Mouse (Mus musculus): ENCODE results near the gene Lamb2.

Lamb2 gene

DNA sequence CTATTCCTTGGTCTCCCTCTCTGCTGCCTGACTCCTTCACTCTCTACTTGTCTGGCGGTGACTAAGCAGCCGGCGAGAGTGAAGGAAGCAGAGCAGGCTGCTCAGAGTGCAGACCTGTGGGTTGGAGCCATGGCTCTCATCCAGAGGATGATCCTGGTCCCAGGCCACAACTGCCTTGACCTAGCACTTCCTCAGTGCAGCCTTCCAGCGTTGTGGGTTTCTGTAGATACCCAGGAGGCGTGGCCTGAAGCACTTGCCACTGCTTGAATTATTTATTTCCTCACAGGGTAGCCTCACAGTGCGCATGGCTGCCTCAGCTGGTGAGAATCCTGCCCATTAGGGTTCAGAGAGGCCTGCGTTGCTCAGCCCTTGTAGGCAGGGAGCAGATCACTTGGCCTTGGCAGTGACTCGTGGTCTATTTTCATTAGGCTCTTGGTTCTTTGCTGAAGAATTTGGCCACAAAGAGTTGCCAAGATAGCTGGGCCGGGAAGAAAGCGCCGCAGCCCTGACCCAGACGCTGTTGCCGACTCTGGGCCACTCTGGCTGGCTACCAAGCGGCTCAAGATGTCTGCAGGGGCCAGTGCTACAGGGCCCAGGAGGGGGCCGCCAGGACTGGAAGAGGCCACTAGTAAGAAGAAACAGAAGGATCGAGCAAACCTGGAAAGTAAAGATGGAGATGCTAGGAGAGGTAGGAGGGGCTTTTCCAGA is 12.7 kb downstream of the Lamb2 start:
- DNase-seq (ENCODE audit: low read depth), result peak; percentile 60

DNA sequence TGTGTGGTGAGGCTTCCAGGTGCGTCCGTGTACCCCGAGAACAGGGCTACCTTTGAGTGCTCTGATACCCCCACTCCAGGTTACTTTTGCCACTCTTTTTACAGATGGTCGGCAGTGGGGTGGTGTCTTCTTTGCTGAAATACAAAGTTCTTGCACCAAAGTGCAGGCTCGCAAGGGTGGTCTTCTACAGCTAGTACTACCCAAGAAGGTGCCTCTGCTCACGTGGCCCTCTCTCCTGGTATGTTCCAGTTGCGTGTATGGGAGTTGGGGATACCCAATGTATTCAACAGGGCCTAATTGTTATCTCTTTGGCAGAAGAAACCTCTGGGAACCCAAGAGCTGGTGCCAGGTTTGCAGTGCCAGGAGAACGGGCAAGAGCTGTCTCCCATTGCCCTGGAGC is 13.7 kb downstream of the Lamb2 start:
- DNase-seq (ENCODE audit: low read depth), result no peak

GRCm38 (mm10) chr9:108494146-108494825 is 14.8 kb downstream of the Lamb2 start:
- no peak for DNase-seq (ENCODE audit: low read depth)

DNA sequence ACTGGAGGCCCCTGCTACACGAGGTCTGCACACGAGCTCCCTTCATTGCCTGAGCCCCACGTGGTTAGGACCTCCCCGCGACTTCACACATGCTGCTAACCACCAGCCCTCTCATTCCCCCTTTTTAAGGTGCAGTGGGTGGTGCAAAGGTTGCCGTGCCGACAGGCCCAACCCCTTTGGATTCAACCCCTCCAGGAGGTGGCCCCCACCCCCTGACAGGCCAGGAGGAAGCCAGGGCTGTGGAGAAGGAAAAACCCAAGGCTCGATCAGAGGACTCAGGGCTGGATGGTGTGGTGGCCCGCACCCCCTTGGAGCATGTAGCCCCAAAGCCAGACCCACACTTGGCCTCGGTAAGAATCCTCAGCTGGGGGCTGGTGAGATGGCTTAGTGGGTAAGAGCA is 15.4 kb downstream of the Lamb2 start:
- DNase-seq (ENCODE audit: low read depth), result no peak

DNA sequence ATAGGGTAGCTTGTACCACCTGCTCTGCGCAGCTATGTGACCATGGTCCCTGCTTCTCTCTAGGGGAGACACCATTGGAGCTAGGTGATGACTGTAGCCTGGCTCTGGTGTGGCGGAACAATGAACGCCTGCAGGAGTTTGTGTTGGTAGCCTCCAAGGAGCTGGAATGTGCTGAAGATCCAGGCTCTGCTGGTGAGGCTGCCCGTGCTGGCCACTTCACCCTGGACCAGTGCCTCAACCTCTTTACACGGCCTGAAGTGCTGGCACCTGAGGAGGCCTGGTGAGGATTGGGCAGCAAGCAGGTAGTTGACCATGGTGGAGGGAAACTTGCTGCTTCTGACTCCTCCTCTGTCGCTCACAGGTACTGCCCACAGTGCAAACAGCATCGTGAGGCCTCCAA is 19.7 kb downstream of the Lamb2 start:
- no peak for DNase-seq (ENCODE audit: low read depth)

- no peak for DNase-seq (ENCODE audit: low read depth)
These were observed 20.4 kb downstream of the Lamb2 start for GRCm38 (mm10) chr9:108499943-108500342.

- no peak for DNase-seq (ENCODE audit: low read depth)
These were observed 27.4 kb downstream of the Lamb2 start for GRCm38 (mm10) chr9:108506901-108507300.

DNA sequence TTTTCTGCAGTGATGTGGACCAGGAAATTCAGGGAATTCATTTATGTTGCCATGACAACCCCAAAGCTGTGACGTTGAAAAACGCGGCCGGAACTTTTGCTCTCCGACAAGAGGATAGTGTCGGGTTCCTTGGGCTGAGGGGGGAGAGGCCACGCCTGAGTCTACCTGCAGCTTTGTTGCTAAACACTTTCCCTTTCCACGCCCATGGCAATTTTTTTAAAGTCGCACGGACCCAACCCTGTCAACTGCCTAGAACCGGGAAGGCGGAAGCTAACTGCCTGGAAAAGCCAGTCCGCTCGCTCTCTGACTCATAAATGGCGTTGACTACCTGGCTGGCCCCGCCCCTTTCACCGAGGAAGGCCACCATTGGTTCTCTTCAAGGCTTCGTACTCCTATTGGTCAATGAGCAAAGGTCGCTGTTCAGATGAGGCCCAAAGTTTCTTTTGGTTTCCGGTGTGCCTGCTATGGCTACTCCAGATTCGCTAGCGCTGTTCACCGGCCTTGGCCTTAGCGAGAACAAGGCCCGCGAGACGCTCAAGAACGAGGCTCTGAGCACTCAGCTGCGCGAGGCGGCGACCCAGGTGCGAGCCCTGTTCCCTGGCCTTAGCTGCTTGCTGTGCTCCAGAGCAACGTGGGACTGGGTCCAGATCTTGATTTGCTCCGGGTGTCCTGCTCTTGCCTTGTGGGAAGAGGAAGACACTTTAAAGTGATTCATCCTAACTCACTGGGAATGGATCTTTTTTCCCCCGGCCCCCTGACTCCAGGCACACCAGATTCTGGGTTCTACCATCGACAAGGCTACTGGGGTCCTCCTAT is 28.3 kb downstream of the Lamb2 start, which contains the start of gene Qars:
Gene Qars (plus strand): TSS at position 88 of the 816 bp plus-strand sequence.
- peak; percentile 96 for DNase-seq (ENCODE audit: low read depth)

- no peak for DNase-seq (ENCODE audit: low read depth)
These were observed 29.2 kb downstream of the Lamb2 start for GRCm38 (mm10) chr9:108508776-108509175.

GRCm38 (mm10) chr9:108516380-108517251 is 37.1 kb downstream of the Lamb2 start, which contains the start of gene Qrich1:
TSS of gene Qrich1 (plus strand) at chr9:108516806.
- peak; percentile 98 for DNase-seq (ENCODE audit: low read depth)

GRCm38 (mm10) chr9:108517253-108517930 is 37.9 kb downstream of the Lamb2 start:
- peak; percentile 88 for DNase-seq (ENCODE audit: low read depth)

DNA sequence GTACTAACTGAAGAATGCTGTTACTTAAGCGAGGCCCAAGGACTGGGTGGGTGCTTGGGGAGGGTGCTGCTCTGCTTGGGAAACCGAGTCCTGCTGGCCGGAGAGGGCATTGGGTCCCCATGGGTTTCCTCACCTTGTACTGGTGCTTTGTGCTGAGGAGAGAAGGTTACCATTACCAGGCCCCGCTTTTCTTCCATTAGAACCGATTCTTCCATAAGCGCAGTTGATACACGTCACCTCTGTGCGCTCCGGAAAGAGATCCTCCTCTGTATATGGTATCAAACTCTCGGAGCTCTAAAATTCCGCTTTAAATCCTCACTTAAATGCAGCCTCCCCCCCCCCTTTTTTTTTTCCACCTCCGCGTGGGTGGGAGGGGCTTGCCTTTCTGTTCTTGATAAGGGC is 38.4 kb downstream of the Lamb2 start:
- DNase-seq (ENCODE audit: low read depth), result peak; percentile 71

GRCm38 (mm10) chr9:108521604-108522003 is 42.1 kb downstream of the Lamb2 start:
- peak; percentile 43 for DNase-seq (ENCODE audit: low read depth)

DNA sequence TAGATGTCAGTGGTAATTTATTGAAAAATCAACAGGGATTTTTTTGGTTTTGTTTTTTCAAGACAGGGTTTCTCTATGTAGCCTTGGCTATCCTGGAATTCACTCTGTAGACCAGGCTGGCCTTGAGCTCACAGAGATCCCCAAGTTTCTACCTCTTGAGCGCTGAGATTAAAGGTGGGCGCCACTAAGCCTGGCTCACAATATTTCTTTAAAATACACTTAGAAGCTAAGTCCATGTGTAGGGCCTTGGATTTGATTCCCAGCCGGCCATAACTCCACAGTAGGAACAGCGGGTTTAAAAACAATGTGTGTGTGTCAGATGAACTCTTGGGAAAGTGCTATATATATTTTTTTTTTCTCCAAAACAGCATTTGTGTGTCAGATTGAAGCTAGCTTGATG is 43.8 kb downstream of the Lamb2 start:
- DNase-seq (ENCODE audit: low read depth), result no peak

DNA sequence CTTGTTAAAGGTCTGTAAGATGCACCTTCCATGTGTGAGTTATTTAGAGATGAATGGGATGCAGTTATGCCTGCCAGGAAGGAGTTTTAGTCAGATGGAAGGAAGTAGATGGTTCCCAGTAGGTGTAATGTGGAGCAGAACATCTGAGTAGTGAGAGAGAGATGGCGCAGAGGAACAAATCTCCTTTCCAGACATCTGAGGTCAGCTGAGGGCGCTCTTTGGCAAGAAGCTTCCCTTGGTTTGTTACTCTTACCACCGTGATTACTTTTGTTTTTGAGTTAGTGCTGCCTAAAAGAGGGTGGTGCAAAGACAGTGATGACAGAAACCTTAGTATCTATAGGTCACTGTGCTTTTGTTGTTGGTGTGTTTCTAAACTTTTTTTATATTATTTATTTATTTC is 45.9 kb downstream of the Lamb2 start:
- no peak for DNase-seq (ENCODE audit: low read depth)

DNA sequence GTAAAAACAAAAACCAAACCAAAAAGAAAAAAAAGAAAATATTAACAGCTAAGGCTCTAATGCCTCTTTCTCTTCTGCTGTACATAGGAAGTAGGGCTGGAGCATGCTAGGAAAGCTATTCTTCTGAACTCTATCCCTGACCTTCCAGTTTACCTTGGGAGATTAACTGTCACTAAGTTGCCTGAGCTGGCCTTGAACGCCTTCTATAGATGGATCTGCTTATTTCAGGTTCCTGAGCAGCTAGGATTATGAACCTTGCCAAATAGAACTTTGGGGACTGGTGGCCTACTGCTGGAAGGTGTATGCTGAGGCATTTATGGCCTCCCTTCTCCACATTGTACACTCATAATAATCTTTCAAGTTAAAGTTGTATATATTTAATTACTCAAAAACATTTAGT is 51.4 kb downstream of the Lamb2 start:
- DNase-seq (ENCODE audit: low read depth), result no peak

DNA sequence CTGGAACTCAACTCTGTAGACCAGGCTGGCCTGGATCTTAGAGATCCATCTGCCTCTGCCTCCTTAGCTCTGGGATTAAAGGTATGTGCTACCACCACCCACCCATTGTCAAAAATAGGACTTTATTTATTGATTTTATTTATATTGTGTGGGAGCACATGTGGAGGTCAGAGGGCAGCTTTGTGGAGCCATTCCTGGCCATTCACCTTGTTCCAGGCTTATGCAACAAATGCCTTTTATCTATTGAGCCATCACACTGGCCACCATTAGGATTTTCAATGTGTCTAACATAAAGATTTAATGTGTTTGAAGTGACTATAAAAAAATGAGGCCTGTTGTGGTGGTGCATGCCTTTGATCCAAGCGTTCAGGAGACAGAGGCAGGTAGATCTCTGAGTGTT is 52.0 kb downstream of the Lamb2 start:
- DNase-seq (ENCODE audit: low read depth), result no peak

Measured in NIH3T3 (cell line).